Mouse (Mus musculus) cerebellum, postnatal 14 days (tissue): Measurements from ENCODE around the gene Chl1.

Source experiments
- DNase-seq, 2 experiments: peaks; one replicate each; pipeline ENCODE4 v3.0.0; 2021; ENCODE audit warnings: mixed read lengths in 2 of 2

Chl1 gene

DNA sequence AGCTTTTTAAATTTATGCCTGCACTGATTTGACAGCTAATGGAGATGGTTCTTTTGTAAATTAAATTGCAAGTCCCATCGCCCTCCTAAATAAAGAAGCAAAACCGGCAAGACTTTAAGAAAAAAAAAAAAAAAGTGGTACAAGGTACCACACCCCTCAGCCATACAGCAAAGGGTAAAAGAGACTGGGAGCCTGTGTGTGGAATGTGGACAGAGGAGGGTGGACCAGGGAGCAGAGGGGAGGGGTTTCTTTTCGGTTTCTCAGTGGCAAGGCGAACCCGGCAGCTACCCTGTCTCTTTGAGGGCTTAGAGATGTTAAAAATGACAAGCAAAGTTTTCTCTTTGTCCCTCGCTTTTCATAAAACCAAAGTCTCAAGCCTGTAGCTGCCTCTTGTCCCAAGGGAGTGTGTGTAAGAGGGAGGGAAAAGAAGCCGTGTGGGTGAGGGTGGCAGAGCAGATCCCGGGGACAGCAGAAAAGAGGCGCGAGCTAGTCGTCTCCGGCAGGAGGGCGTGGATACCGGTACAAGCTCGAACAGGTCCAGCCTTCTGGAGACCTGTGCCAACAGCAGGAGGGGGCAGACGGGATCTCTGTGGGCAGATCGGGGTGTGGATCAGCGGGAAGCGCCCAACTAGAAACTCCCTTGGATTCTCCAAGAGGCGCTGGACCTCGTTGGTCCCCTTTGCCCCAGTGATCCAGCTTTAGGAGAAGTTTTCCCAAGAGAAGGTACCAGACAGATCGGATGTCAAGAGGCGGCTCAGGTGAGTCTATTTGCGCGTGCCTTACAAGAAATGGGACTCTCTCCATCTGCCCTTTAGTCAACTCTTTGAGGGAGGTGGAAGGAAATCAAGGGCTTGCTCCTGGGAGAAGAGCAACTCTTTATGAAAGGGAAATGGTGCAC is at the start of gene Chl1:
TSS of gene Chl1 (plus strand) at position 195 of the 898 bp plus-strand sequence.
- peak; percentile 78 to 82 for DNase-seq

DNA sequence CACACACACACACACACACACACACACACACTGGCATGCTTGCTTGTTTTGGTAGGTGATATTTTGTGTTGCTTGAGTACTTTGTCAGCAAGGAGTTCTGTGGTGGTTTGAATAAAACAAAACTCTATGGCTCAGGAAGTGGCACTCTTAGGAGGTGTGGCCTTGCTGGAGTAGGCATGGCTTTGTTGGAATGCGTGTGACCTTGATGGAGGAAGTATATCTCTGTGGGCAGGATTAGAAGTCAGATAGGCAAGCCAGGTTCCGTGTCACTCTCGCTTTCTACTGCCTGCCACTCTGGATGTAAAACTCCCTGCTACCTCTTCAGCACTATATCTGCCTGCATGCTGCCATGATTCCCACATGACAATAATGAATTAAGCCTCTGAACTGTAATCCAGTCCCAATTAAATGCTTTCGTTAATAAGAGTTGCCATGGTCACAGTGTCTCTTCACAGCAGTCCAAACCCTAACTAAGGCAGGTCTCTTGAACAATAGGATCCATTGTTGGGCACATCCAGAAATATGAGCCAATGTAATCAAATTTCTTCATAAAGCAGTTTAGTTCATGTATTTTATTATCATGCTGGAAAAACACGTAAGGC is 44.8 kb upstream of the Chl1 start:
- no peak for DNase-seq

DNA sequence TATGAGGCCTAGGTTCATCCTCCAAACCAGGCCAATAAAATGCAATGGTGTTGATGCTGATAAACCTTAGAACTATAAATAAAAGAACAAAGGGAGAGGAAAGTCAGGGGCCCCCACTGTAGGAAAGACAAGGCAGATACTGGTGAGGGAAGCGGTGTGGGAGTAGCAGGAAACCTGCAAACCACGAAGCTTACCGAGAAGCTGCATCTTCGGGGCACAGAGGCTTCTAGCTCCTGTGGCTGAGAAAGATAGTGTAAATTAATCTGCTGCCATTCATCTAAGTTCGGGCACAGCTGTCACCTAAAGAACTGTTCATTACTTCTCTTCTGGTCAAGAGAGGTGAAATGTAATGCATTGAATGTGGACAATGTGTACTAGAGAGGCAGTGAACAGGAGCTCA is 37.1 kb upstream of the Chl1 start:
- DNase-seq: no peak

DNA sequence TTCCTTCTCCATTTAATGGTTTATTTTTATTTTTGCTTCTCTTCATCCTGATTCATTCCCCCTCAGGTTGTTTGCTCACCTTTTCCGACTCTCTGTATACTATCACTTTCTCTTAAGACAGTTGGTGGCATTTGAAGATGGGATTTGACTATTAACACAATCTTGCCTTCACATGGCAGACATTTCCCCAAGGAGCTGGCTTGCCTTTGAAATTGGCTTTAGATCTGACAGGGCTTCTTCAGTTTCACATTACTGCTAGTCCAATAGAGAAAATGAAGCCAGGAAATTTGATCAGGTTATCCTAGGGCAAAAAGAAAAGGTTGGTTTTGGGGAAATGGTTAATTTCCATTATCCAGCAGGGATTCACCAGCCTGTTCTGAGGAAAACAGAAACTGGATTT is 23.2 kb upstream of the Chl1 start:
- DNase-seq: no peak

DNA sequence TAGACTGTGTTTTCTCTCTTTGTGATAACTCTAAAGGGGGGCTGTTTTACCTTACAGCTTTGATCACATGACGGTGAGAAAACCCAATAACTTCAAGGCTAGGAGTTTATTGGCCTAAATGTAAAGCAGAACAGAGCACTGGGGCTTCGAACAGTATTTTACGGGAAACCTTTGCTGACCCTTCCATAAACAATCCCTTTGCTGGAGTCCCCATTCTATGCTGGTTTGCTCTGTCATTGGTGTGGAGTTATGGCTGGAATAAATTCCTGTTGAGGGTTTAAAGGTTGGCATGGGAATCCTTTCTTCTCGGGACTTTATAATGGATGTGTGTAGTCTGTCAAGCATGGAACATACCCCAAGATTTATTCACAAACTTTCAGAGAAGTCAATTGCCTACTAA is 12.0 kb upstream of the Chl1 start:
- no peak for DNase-seq

DNA sequence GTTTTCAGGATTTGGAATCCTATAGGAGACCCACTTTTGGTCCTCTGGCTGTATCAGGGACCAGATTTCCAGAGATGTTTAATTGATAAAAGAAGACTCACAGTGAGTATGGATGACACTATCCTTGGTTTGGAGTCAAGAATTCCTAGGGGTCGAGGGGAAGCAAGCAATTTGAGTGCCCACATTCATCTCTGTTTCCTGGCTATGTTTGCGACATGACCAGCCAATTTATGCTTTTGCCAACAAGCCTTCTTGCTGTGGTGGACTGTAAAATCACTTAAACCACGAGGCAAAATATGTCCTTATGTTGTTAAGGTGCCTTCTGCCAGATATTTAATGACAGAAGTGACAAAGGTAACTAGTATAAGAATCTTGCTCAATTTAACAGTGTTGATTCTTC is 6.3 kb upstream of the Chl1 start:
- peak; percentile 17 to 60 for DNase-seq

DNA sequence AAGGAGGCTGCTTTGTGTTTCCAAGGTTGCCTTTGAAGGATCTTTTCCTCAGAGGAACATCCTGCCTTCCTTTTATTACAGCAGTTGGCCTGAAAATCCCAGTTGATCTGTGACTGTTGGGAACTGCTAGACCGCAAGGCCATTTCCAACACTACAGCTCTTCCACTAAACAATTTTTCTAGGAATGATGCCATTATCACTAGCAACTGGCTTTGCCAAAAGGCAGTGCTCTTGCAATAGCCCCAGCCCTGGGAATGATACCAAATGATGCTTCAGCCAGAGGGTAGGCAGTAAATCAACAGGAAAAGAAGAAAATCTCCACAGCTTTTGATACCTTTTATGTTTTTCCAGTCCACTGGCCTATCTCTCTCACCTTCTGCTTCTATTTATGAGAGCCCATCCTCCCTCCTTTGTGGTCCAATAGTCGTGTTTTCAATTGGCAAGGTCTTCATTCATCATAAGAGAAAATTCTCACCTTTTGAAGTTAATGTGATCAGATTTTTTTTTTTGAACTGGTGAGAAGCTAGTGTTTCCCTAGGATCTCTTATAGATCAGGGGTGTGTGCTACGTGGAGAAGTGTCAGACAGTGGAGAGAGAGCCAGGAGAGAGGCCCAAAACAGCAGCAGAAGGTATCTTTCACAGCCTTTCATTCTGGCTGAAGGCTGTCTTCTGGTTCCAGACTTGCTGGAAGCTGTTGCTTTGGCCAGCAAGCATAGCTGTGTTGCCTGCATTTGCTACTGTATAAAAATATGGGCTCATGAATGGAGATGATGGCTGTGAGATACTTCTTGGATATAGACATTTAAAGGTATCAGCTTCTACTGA is 2.4 kb upstream of the Chl1 start:
- DNase-seq: peak; percentile 59 to 70

DNA sequence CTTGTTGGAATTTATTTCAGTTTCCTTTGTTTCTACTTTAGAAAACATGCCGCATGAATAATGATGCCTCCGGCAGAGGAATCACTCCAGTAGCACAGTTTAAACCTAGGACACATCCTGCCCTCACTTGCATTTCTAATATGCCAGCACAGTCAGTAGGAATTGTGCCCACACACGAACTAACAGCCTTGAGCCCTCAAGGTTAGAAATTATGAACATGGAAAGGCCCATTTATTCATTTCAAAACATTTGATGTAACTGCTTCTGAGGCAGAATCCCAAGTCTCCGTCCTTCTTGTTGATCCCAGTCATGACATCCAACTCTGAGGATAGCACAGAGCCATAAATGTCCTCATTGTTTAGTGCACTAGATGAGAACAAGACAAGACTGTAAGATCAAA is 790 bp upstream of the Chl1 start:
- DNase-seq: no peak

DNA sequence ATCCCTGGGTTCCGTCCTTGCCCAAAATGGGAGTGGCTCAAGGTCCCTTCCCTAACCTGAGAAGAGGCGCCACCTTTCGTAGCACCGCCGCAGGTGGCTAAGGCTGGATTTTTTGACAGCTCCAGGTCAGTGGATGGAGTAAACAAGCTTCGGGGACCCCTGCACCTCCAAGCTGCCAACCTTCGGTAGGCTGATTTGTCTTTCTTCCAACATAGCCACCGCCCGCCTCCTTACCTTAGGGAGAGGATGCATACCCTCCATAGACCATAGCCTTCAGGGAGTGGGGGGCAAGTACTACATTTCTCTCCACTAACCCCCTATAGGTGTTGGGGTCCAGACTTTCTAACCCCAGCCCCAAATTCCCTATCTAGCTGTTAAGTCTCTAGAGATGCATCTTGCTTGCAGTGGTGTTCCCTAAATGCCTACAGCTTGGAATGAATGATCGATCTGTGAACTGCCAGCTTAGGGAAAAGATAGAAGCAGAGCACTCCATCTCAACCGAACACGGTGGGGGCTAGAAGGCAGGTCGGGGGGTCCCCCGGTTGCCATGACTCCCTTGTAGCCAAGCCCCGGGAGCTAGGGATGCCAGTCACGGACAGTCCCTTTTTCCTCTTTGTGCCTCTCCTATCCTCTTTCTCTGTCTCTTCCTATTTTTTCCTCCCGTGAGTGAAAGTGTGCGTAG is 1.0 kb downstream of the Chl1 start:
- peak; percentile 75 to 80 for DNase-seq

DNA sequence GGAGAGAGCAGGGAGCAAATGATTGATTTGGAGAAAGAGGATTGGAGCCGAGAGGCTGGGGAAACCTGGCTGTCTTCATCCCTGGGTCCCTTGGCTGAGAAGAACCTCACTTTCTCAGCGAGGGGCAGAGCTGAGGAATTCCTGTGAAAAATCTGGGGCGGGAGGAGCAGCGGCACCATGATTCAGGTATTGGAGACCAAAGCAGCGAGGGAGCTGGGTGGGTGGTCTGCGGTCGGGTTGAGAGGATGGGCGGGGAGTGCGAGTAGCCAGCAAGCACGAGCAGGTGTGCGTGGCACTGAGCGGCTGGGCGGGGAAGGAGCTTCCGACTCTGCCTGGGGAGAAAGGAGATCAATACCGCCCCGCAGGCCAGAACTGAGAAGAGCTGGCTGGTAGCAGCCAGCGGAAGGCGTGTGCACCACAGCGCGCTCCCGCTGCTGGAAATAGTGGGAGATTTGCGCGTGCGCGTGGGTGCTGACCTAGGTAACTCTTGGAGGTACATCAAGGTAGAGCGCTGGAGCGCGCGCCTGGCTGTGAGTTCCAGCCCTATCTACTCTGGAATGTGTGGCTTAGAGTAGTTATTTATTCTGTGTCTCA is 1.7 kb downstream of the Chl1 start:
- DNase-seq: peak; percentile 87 to 91

DNA sequence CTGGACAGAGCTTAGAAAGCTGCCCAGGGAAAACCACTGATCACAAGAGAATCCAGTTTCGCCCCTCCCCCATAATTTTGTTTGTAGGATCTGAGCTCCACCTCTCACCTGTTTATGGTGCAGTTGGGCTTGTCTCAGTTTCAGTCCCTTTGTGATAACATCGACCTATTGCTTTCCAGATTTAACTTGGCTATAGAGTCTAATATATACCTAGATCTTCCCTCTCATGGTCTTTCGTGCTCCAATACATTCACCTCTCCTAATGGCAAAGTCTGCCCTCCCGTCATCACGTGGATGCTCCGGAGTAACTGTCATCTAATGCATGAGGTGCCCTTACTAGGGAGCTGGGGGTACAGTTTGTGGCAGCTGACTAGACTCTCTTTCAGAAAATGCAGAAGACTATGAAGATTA is 2.5 kb downstream of the Chl1 start:
- DNase-seq: peak; percentile 77

DNA sequence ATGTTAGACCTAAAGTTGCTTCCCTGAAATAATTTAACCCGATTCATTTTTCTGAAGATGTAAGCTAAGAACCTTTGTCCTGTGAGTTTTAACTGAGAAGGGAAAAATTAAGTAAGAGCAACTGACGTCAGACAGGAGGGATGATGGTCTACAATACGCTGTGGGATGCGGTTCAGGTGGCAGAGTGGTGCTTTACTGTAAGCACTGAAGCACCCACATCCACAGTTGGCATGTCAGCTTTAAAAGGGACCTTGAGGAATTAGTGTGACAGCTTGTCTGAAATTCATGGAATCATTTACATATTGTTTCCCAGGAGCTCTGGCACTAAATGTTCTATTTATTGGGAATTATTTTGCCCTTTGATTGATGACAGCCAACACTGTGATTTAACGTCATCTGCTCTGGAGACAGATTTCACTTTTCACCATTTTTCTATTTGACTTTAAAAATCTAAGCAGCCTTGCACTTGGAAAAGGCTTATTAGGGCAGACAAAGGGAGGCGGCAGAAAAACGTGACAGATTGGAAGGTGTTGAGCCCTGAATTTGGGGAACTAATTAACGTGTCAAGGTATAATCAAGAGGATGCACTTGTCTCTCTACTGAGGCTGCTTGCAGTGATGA is 3.3 kb downstream of the Chl1 start:
- peak; percentile 33 to 48 for DNase-seq

DNA sequence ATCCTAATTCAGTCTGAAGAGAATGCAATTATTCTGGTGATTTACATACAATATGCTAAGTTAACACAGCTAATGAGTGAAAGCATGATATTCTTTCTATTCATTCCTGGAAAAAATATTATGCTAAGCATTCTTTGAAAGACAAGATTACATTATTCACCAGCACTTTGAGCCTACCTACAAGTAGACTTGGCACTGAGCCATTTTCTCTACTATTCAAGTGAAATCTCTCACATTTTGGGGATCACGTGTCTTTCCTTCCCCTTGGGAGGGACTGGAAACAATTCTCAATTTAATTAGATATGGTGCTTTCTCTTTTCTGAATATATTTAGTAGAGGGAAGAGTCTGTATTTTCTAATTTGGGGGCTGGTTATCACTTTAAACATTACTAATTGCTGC is 4.0 kb downstream of the Chl1 start:
- DNase-seq: peak; percentile 8 to 40

DNA sequence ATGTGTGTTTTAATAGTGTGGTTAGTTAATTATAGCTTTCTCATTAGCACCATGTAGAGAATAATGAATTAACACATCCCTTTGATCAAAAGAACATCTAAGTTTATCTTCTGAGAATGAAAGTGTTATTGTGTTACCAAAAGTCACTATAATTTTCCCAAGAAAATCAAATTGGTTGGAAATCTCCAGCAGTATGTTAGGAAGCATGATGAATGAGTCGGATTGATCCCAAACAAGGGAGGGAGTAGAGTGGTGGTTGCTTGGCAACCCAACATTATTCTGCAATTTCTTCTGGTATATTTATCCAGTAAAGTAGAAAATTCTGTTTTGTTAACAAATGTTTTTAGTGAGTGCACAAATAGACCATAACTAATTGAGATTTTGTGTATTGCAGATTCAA is 4.4 kb downstream of the Chl1 start:
- DNase-seq: no peak

DNA sequence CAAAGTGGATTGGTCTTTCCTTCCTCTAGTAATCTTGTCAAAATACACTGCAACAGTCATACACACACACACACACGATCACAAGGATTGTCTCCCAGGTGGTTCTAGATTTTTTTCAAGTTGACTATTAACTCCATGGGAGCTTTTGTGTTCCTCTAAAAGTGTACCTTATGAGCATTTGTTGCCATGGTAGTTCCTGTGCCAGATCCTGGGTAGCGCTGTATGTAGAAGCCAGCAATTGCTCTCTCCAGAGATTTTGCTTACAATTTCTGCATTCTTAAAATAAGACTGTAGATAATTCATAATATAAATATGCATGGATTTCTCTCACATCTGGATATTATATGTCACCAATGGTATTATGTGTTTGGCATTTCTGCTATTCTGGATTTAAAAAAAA is 9.2 kb downstream of the Chl1 start:
- DNase-seq: peak; percentile 25 to 63

DNA sequence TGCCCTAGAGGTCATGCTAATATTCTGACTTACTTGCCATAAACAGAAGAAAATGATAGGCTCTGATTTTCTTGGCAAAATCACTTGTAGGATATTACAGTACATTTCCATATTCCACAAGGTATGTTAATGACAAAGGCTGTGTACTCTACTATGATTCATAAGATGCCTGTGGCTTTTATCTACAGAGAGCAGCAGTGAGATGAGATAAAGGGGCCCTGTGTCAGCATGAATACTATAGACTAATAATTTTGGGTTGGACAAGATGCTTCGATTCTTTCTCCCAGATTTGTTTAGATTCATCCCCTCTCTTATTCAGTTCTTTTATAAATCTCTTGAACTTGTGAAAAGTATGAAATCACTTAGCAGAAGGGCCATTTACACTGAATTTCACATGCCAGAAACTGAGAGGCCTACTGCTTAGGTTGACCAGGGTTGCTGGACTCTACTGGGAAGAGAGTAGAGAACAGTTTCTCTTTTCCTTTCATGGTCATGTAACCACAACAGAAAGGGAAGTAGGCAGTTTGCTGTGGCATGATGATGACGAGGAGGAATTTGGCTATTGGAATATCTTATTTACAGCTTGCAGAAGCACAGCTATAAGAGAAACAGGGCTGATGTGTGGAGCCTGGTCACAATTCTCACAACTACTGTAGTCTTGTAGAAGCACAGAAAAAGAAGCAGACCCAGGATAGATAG is 15.1 kb downstream of the Chl1 start:
- DNase-seq: no peak

DNA sequence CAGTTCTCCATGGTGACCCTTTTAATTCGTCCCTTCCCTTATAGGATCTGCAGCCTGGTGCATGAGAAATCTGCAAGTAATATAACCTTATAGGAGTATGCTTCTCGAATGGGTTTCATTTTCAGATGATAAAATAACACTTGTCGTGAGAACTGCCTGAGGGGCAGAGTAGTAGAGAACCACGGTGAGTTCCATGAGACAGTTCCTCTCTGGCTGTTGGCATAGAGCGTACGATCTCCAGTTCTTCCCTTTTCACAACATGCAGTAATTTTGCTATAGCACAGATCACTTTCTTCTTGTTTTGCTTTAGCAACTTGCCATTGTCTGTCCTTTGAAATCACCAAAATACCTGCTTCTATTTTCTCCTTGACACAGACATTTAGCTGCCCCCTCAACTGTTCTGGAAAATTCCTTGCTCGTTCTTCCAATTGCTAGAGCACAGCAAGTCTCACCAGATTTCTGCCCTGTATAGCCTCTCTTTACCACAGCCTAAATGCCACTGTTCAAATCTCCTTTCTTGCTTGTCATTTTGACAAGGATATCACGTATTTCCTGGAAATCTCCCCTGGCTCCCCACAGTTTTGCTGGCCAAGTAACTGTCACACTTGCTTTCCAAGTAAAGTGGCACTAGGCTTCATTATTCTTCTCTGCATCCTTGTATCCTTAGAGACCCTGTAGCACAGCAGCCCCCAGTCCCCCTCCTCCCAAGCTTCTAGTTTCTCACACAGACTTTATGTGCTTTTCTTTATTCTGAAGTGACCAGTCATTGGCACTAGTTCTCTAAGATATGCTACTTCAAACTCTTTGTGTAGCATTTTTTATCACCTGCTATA is 16.8 kb downstream of the Chl1 start:
- no peak for DNase-seq

DNA sequence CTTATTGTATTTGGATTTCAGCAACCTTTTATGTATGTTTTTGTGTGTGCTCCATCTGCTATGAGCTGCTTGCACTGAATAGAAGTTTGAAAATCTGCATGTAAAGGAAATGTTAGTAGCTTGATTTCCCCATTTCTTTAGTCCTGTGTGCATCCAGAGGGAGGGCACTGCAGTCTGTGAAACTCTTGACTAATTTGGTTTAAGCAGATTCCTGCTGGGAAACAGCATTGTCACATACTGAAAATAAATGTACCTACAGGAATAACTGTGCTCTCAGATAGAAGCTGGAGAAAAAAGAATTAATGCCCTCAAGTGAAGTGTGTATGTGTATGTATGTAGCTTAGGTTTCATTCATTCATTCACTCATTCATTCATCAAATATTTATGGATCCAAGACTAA is 22.7 kb downstream of the Chl1 start:
- DNase-seq: no peak

DNA sequence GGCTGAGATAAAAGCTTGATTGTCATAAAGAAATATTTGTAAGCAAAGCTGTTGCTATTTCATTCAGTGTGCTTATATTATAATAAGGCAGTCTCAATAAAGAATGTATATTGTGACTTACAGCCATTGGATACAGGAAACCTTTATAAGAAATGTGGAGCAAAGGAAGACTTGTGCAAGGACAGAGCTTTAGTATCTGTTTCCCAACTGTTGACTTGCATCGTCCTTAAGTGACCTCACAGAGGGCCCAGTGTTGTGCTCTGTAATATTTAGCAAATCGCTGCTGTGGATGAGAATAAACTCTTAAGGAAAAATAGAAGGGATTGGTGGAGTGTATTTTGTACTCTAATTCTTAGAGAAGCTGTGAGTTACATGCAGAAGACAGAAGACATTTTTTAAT is 23.6 kb downstream of the Chl1 start:
- DNase-seq: no peak

DNA sequence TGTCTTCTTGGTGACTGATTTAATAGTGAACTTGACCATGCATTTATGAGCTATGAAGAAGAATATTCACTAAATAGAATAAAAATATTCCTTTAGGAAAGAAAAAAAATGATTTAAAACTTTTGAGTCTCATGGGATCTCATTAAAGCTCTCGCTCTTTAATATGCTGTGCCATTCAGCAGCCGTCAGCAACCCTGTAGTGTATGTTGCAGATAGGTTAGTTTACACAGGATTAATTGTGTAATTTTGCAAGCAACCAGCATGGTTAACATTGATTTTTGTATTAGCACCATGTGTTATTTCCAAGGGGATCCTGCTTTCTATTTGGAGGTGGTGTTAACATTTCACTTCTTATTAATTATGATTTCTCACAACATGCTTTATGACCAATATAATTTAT is 32.2 kb downstream of the Chl1 start:
- DNase-seq: no peak

DNA sequence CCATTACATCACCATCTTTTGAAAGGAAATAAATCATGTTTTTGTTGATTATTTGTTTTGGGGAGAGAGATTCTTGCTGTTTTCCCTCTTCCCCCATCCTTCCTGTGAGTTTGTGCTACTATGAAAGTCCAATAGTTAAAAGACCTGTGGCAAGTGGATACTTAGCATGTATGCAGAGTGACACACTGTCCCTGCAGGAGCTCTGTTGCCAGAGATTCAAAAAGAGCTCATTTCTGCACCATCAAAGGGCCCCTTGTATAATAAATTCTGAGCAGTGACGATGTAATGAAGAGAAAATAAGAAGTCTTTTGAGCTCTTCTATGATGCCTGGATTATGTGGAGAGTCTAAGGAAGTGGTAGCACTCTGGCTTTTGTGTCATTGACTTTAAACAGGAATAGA is 33.4 kb downstream of the Chl1 start:
- no peak for DNase-seq
